Mouse (Mus musculus) neural tube, embryonic 12.5 days (tissue): Measurements from ENCODE around the gene Gm21964. TPM values are rescaled to one million over a fixed set of nuclear protein-coding genes. Genes with fewer than 3 reads are reported as not detected.

Experiments
- ATAC-seq: fragments of 200-750 bp; cut with Nextera tagmentation; 2 replicates; pipeline ENCODE4 v1.8.0; 2017; ENCODE audit warnings: low read depth, mild to moderate bottlenecking, moderate TSS enrichment, moderate library complexity; ENCODE audit not compliant: low FRiP score
- H3K27ac ChIP-seq: fragments of 300-500 bp; sonication (generic); 2 replicates; pipeline ENCODE4 v1.5.1; 2016
- H3K27me3 ChIP-seq: fragments of 300-500 bp; sonication (generic); replicated peaks from 2 replicates; pipeline ENCODE4 v1.6.1; 2016; ENCODE audit warnings: mild to moderate bottlenecking
- H3K36me3 ChIP-seq: fragments of 300-500 bp; sonication (generic); 2 replicates; pipeline ENCODE4 v1.6.1; 2016; ENCODE audit warnings: mild to moderate bottlenecking
- H3K4me1 ChIP-seq: fragments of 300-500 bp; sonication (generic); 2 replicates; pipeline ENCODE4 v1.6.1; 2016
- H3K4me2 ChIP-seq: fragments of 300-500 bp; sonication (generic); replicated peaks from 2 replicates; pipeline ENCODE4 v1.6.1; 2016; ENCODE audit warnings: mild to moderate bottlenecking
- H3K4me3 ChIP-seq: fragments of 300-500 bp; sonication (generic); 2 replicates; pipeline ENCODE4 v1.5.1; 2016
- H3K9ac ChIP-seq: fragments of 300-500 bp; sonication (generic); 2 replicates; pipeline ENCODE4 v1.6.1; 2016; ENCODE audit warnings: mild to moderate bottlenecking
- H3K9me3 ChIP-seq: fragments of 300-500 bp; sonication (generic); 2 replicates; pipeline ENCODE4 v1.6.1; 2016; ENCODE audit warnings: mild to moderate bottlenecking
- WGBS: fragments of 180-500 bp; shearing (Covaris S2); methylation state at CpG from one replicate; pipeline ENCODE4 v1.1.7; 2016; 5-methylcytosine and 5-hydroxymethylcytosine counted together
- polyA plus RNA-seq: library from polyadenylated mRNA; unstranded; fragments of >200 nt; fragmentation: Nextera tagmentation; extraction: Ambion mirVana; gene quantifications from 2 replicates; pipeline ENCODE4 v1.2.1, GENCODE M21; 2016

The Gm21964 gene
- polyA plus RNA-seq, 1 experiment from 2014 or later, result not detected

- Histone ChIP-seq H3K9me3 (no peaks in the 10 kb centered on the region), H3K36me3 (no peaks in the 10 kb centered on the region), H3K9ac (no peak overlapping the region), H3K27me3 (no peaks in the 10 kb centered on the region), H3K27ac (no peak overlapping the region), H3K4me2 (no peak overlapping the region), H3K4me1 (no peaks in the 10 kb centered on the region), H3K4me3 (no peak overlapping the region)
- 87% methylated on average over 15 of the region's 15 CpGs for WGBS
- no peak for ATAC-seq
These were observed 669 bp downstream of the Gm21964 start for GRCm38 (mm10) chr8:110101676-110102075.

GRCm38 (mm10) chr8:110102653-110103052 lies 1.6 kb downstream of the Gm21964 start, which contains the start of gene Gm17720:
Gene Gm17720, minus strand, starts transcription at chr8:110102753.
- no peaks in the 10 kb centered on the region for H3K27me3 ChIP-seq
- H3K9ac ChIP-seq, result no peak within 1 kb of the TSS
- no peak within 1 kb of the TSS for H3K4me2 ChIP-seq
- no peak within 1 kb of the TSS for H3K27ac ChIP-seq
- H3K36me3 ChIP-seq, result no peaks in the 10 kb centered on the region
- WGBS, result 83% methylated on average over 3 of the region's 3 CpGs
- H3K4me3 ChIP-seq, result no peak within 1 kb of the TSS
- no peaks in the 10 kb centered on the region for H3K9me3 ChIP-seq
- H3K4me1 ChIP-seq, result no peaks in the 10 kb centered on the region
- no peak for ATAC-seq

- no peak for ATAC-seq
- Histone ChIP-seq H3K4me3 (no peak overlapping the region), H3K27ac (no peak overlapping the region), H3K27me3 (no peaks in the 10 kb centered on the region; the same call in 1 of the 2 replicates), H3K36me3 (no peaks in the 10 kb centered on the region), H3K9me3 (no peaks in the 10 kb centered on the region), H3K4me2 (no peak overlapping the region), H3K4me1 (no peaks in the 10 kb centered on the region), H3K9ac (no peak overlapping the region)
- WGBS, result 43% methylated on average over 6 of the region's 6 CpGs
These were observed 18.7 kb downstream of the Gm21964 start for GRCm38 (mm10) chr8:110119715-110120114.

GRCm38 (mm10) chr8:110130537-110130936 lies 29.5 kb downstream of the Gm21964 start:
- 30% methylated on average over 13 of the region's 13 CpGs for WGBS
- no peak overlapping the region for H3K9ac ChIP-seq
- peak overlapping the region; percentile 20; the same call in 1 of the 2 replicates for H3K4me2 ChIP-seq
- no peak overlapping the region for H3K4me3 ChIP-seq
- no peaks in the 10 kb centered on the region for H3K4me1 ChIP-seq
- H3K27me3 ChIP-seq, result no peaks in the 10 kb centered on the region
- no peak overlapping the region for H3K27ac ChIP-seq
- no peak for ATAC-seq
- H3K9me3 ChIP-seq, result no peaks in the 10 kb centered on the region
- H3K36me3 ChIP-seq, result no peaks in the 10 kb centered on the region

- no peaks in the 10 kb centered on the region for H3K27me3 ChIP-seq
- no peak for ATAC-seq
- H3K4me3 ChIP-seq, result no peak overlapping the region
- H3K4me2 ChIP-seq, result no peak overlapping the region
- H3K27ac ChIP-seq, result no peak overlapping the region
- H3K9ac ChIP-seq, result no peak overlapping the region
- H3K36me3 ChIP-seq, result no peaks in the 10 kb centered on the region
- H3K4me1 ChIP-seq, result no peaks in the 10 kb centered on the region
- H3K9me3 ChIP-seq, result no peaks in the 10 kb centered on the region
- WGBS, result 92% methylated on average over 8 of the region's 8 CpGs
These were observed 33.2 kb downstream of the Gm21964 start for GRCm38 (mm10) chr8:110134236-110134635.

GRCm38 (mm10) chr8:110135515-110135914 lies 34.5 kb downstream of the Gm21964 start:
- 75% methylated on average over 7 of the region's 7 CpGs for WGBS

GRCm38 (mm10) chr8:110140156-110140555 lies 39.1 kb downstream of the Gm21964 start:
- Histone ChIP-seq H3K4me2 (no peak overlapping the region), H3K4me3 (no peak overlapping the region), H3K27ac (no peak overlapping the region), H3K27me3 (no peaks in the 10 kb centered on the region), H3K4me1 (no peaks in the 10 kb centered on the region), H3K9me3 (no peaks in the 10 kb centered on the region), H3K9ac (no peak overlapping the region), H3K36me3 (no peaks in the 10 kb centered on the region)
- no peak for ATAC-seq
- 82% methylated on average over 3 of the region's 3 CpGs for WGBS

More at GRCm38 (mm10) chr8:110135515-110135914, 34.5 kb downstream of the Gm21964 start:
- no peaks in the 10 kb centered on the region for H3K4me1 ChIP-seq
- no peaks in the 10 kb centered on the region for H3K36me3 ChIP-seq
- H3K27me3 ChIP-seq, result no peaks in the 10 kb centered on the region
- no peak for ATAC-seq
- no peak overlapping the region for H3K4me2 ChIP-seq
- no peak overlapping the region for H3K27ac ChIP-seq
- no peak overlapping the region for H3K9ac ChIP-seq
- H3K4me3 ChIP-seq, result no peak overlapping the region
- no peaks in the 10 kb centered on the region for H3K9me3 ChIP-seq

GRCm38 (mm10) chr8:110140770-110141169 lies 39.8 kb downstream of the Gm21964 start:
- no peaks in the 10 kb centered on the region for H3K9me3 ChIP-seq
- no peak overlapping the region for H3K27ac ChIP-seq
- no peak overlapping the region for H3K9ac ChIP-seq
- H3K4me1 ChIP-seq, result no peaks in the 10 kb centered on the region
- no peak overlapping the region for H3K4me2 ChIP-seq
- no peak overlapping the region for H3K4me3 ChIP-seq
- WGBS, result 77% methylated on average over 4 of the region's 4 CpGs
- H3K27me3 ChIP-seq, result no peaks in the 10 kb centered on the region
- H3K36me3 ChIP-seq, result no peaks in the 10 kb centered on the region
- no peak for ATAC-seq

- H3K9ac ChIP-seq, result no peak overlapping the region
- H3K36me3 ChIP-seq, result no peaks in the 10 kb centered on the region
- no peak overlapping the region for H3K4me3 ChIP-seq
- no peaks in the 10 kb centered on the region for H3K4me1 ChIP-seq
- WGBS, result under 1% methylated on average over 4 of the region's 4 CpGs
- H3K4me2 ChIP-seq, result no peak overlapping the region
- H3K27ac ChIP-seq, result no peak overlapping the region
- no peaks in the 10 kb centered on the region for H3K9me3 ChIP-seq
- H3K27me3 ChIP-seq, result no peaks in the 10 kb centered on the region
- ATAC-seq, result 0 out of 2 replicates have a peak, but pooled peaks have one; percentile 44
These were observed 44.5 kb downstream of the Gm21964 start for GRCm38 (mm10) chr8:110145538-110145937.

GRCm38 (mm10) chr8:110152951-110153350 lies 51.9 kb downstream of the Gm21964 start:
- Histone ChIP-seq H3K27me3 (no peaks in the 10 kb centered on the region), H3K4me1 (no peaks in the 10 kb centered on the region), H3K36me3 (no peaks in the 10 kb centered on the region), H3K4me2 (no peak overlapping the region), H3K27ac (no peak overlapping the region), H3K9me3 (no peaks in the 10 kb centered on the region), H3K9ac (no peak overlapping the region), H3K4me3 (no peak overlapping the region)
- 80% methylated on average over 6 of the region's 6 CpGs for WGBS
- ATAC-seq, result no peak

Other genes starting within 250 kb of the Gm21964 start
- gene Phlpp2, start 232.7 kb upstream of the Gm21964 start, polyA plus RNA-seq, result 3.3 and 3.5 TPM in 2 replicates
- 0.43 and 0.61 TPM in 2 replicates for gene Marveld3, start 139.0 kb upstream of the Gm21964 start, polyA plus RNA-seq
- gene Tat, start 110.8 kb upstream of the Gm21964 start, polyA plus RNA-seq, result not detected in 2 replicates
- gene Chst4, start 61.5 kb upstream of the Gm21964 start, polyA plus RNA-seq, result not detected in 2 replicates
- gene Zfp612, start 21.5 kb upstream of the Gm21964 start, polyA plus RNA-seq, result 12.7 and 13.0 TPM in 2 replicates
- not detected in 2 replicates for gene Gm17720, start 1.5 kb downstream of the Gm21964 start, polyA plus RNA-seq
- gene Calb2, start 67.0 kb downstream of the Gm21964 start, polyA plus RNA-seq, result 5.3 and 7.7 TPM in 2 replicates
- 10.8 and 12.2 TPM in 2 replicates for gene Cmtr2, start 114.5 kb downstream of the Gm21964 start, polyA plus RNA-seq
- gene Hydin, start 165.8 kb downstream of the Gm21964 start, polyA plus RNA-seq, result 0.13 and 0.16 TPM in 2 replicates